Mouse (Mus musculus): ENCODE data around the gene Tmem110. TPM values are rescaled to one million over a fixed set of nuclear protein-coding genes. Genes with fewer than 3 reads are reported as not detected.

The Tmem110 gene
- polyA plus RNA-seq, 1 experiment from 2014 or later = 18.7 TPM

GRCm38 (mm10) chr14:30880251-30880650 lies 54.9 kb downstream of the Tmem110 start:
- no peaks in the 10 kb centered on the region for H3K4me1 ChIP-seq (ENCODE audit: control insufficient read depth, insufficient read depth, low read length)
- no peak for DNase-seq
- H3K27me3 ChIP-seq (ENCODE audit: control insufficient read depth, insufficient read depth, low read length) = no peaks in the 10 kb centered on the region
- no peak overlapping the region for H3K9ac ChIP-seq (replicated peaks; ENCODE audit: low read length)
- WGBS = 75% methylated on average over 8 of the region's 8 CpGs
- no peak overlapping the region for H3K4me2 ChIP-seq (ENCODE audit: low read length)
- no peak for ATAC-seq (ENCODE audit: low FRiP score, low TSS enrichment)
- no peak overlapping the region for H3K4me3 ChIP-seq (replicated peaks; ENCODE audit: low read depth, low read length)
- H3K36me3 ChIP-seq (ENCODE audit: control insufficient read depth, insufficient read depth, low read length) = peaks cover 10% of the 10 kb centered on the region
- no peaks in the 10 kb centered on the region for H3K9me3 ChIP-seq (ENCODE audit: control insufficient read depth, low read length)
- H3K27ac ChIP-seq (replicated peaks; ENCODE audit: low read depth, low read length) = no peak overlapping the region

- DNase-seq (peak; percentile 48), ATAC-seq (ENCODE audit: low FRiP score, low TSS enrichment) (no peak)
- Histone ChIP-seq H3K27me3 (ENCODE audit: control insufficient read depth, insufficient read depth, low read length) (no peaks in the 10 kb centered on the region), H3K4me1 (ENCODE audit: control insufficient read depth, insufficient read depth, low read length) (no peaks in the 10 kb centered on the region), H3K27ac (replicated peaks; ENCODE audit: low read depth, low read length) (no peak overlapping the region), H3K4me2 (ENCODE audit: low read length) (no peak overlapping the region), H3K36me3 (ENCODE audit: control insufficient read depth, insufficient read depth, low read length) (0 out of 2 replicates have a peak, but pooled peaks cover 3% of the 10 kb centered on the region), H3K9me3 (ENCODE audit: control insufficient read depth, low read length) (no peaks in the 10 kb centered on the region), H3K9ac (replicated peaks; ENCODE audit: low read length) (no peak overlapping the region), H3K4me3 (replicated peaks; ENCODE audit: low read depth, low read length) (no peak overlapping the region)
- WGBS = 87% methylated on average over 17 of the region's 17 CpGs
Measured at GRCm38 (mm10) chr14:30880811-30881717, 55.7 kb downstream of the Tmem110 start.

- 93% methylated on average over 3 of the region's 3 CpGs for WGBS
- no peaks in the 10 kb centered on the region for H3K27me3 ChIP-seq (ENCODE audit: control insufficient read depth, insufficient read depth, low read length)
- DNase-seq = no peak
Measured at GRCm38 (mm10) chr14:30881718-30882108, 56.3 kb downstream of the Tmem110 start.

GRCm38 (mm10) chr14:30885298-30885697 lies 59.9 kb downstream of the Tmem110 start:
- H3K27ac ChIP-seq (replicated peaks; ENCODE audit: low read depth, low read length) = no peak overlapping the region
- no peaks in the 10 kb centered on the region for H3K9me3 ChIP-seq (ENCODE audit: control insufficient read depth, low read length)
- no peak overlapping the region for H3K4me3 ChIP-seq (replicated peaks; ENCODE audit: low read depth, low read length)
- H3K9ac ChIP-seq (replicated peaks; ENCODE audit: low read length) = no peak overlapping the region
- no peaks in the 10 kb centered on the region for H3K27me3 ChIP-seq (ENCODE audit: control insufficient read depth, insufficient read depth, low read length)
- no peaks in the 10 kb centered on the region for H3K36me3 ChIP-seq (ENCODE audit: control insufficient read depth, insufficient read depth, low read length)
- no peak overlapping the region for H3K4me2 ChIP-seq (ENCODE audit: low read length)
- DNase-seq (no peak), ATAC-seq (ENCODE audit: low FRiP score, low TSS enrichment) (no peak)
- no peaks in the 10 kb centered on the region for H3K4me1 ChIP-seq (ENCODE audit: control insufficient read depth, insufficient read depth, low read length)
- WGBS = 9% methylated on average over 3 of the region's 3 CpGs

More at GRCm38 (mm10) chr14:30881718-30882108, 56.3 kb downstream of the Tmem110 start:
- Histone ChIP-seq H3K4me1 (ENCODE audit: control insufficient read depth, insufficient read depth, low read length) (no peaks in the 10 kb centered on the region), H3K4me3 (replicated peaks; ENCODE audit: low read depth, low read length) (no peak overlapping the region), H3K36me3 (ENCODE audit: control insufficient read depth, insufficient read depth, low read length) (0 out of 2 replicates have a peak, but pooled peaks cover 3% of the 10 kb centered on the region), H3K4me2 (ENCODE audit: low read length) (no peak overlapping the region), H3K9ac (replicated peaks; ENCODE audit: low read length) (no peak overlapping the region), H3K27ac (replicated peaks; ENCODE audit: low read depth, low read length) (no peak overlapping the region), H3K9me3 (ENCODE audit: control insufficient read depth, low read length) (no peaks in the 10 kb centered on the region)
- no peak for ATAC-seq (ENCODE audit: low FRiP score, low TSS enrichment)

GRCm38 (mm10) chr14:30886204-30886603 lies 60.8 kb downstream of the Tmem110 start, which contains the start of gene Itih4:
Itih4 (plus strand) TSS chr14:30886476.
- Histone ChIP-seq H3K9me3 (ENCODE audit: control insufficient read depth, low read length) (no peaks in the 10 kb centered on the region), H3K4me2 (ENCODE audit: low read length) (no peak within 1 kb of the TSS), H3K4me3 (replicated peaks; ENCODE audit: low read depth, low read length) (no peak within 1 kb of the TSS), H3K36me3 (ENCODE audit: control insufficient read depth, insufficient read depth, low read length) (no peaks in the 10 kb centered on the region), H3K9ac (replicated peaks; ENCODE audit: low read length) (no peak within 1 kb of the TSS), H3K4me1 (ENCODE audit: control insufficient read depth, insufficient read depth, low read length) (no peaks in the 10 kb centered on the region), H3K27me3 (ENCODE audit: control insufficient read depth, insufficient read depth, low read length) (no peaks in the 10 kb centered on the region), H3K27ac (replicated peaks; ENCODE audit: low read depth, low read length) (no peak within 1 kb of the TSS)
- 93% methylated on average over 3 of the region's 3 CpGs for WGBS
- ATAC-seq (ENCODE audit: low FRiP score, low TSS enrichment) (no peak), DNase-seq (no peak)

GRCm38 (mm10) chr14:30888271-30888732 lies 62.9 kb downstream of the Tmem110 start:
- no peaks in the 10 kb centered on the region for H3K4me1 ChIP-seq (ENCODE audit: control insufficient read depth, insufficient read depth, low read length)
- no peak overlapping the region for H3K4me2 ChIP-seq (ENCODE audit: low read length)
- ATAC-seq (ENCODE audit: low FRiP score, low TSS enrichment) (no peak), DNase-seq (peak; percentile 25)
- 20% methylated on average over 9 of the region's 9 CpGs for WGBS
- H3K9ac ChIP-seq (replicated peaks; ENCODE audit: low read length) = no peak overlapping the region
- H3K4me3 ChIP-seq (replicated peaks; ENCODE audit: low read depth, low read length) = no peak overlapping the region
- no peaks in the 10 kb centered on the region for H3K27me3 ChIP-seq (ENCODE audit: control insufficient read depth, insufficient read depth, low read length)
- no peaks in the 10 kb centered on the region for H3K36me3 ChIP-seq (ENCODE audit: control insufficient read depth, insufficient read depth, low read length)
- no peaks in the 10 kb centered on the region for H3K9me3 ChIP-seq (ENCODE audit: control insufficient read depth, low read length)
- no peak overlapping the region for H3K27ac ChIP-seq (replicated peaks; ENCODE audit: low read depth, low read length)

GRCm38 (mm10) chr14:30899972-30900371 lies 74.6 kb downstream of the Tmem110 start:
- Histone ChIP-seq H3K27ac (replicated peaks; ENCODE audit: low read depth, low read length) (no peak overlapping the region), H3K9ac (replicated peaks; ENCODE audit: low read length) (no peak overlapping the region), H3K4me3 (replicated peaks; ENCODE audit: low read depth, low read length) (no peak overlapping the region), H3K4me1 (ENCODE audit: control insufficient read depth, insufficient read depth, low read length) (no peaks in the 10 kb centered on the region), H3K9me3 (ENCODE audit: control insufficient read depth, low read length) (no peaks in the 10 kb centered on the region; the same call in 1 of the 2 replicates), H3K27me3 (ENCODE audit: control insufficient read depth, insufficient read depth, low read length) (no peaks in the 10 kb centered on the region), H3K36me3 (ENCODE audit: control insufficient read depth, insufficient read depth, low read length) (no peaks in the 10 kb centered on the region), H3K4me2 (ENCODE audit: low read length) (no peak overlapping the region)
- DNase-seq (peak; percentile 17), ATAC-seq (ENCODE audit: low FRiP score, low TSS enrichment) (no peak)
- 12% methylated on average over 3 of the region's 3 CpGs for WGBS

GRCm38 (mm10) chr14:30902628-30903027 lies 77.2 kb downstream of the Tmem110 start:
- no peak for ATAC-seq (ENCODE audit: low FRiP score, low TSS enrichment)
- WGBS = 93% methylated on average over 5 of the region's 5 CpGs
- H3K4me1 ChIP-seq (ENCODE audit: control insufficient read depth, insufficient read depth, low read length) = no peaks in the 10 kb centered on the region

GRCm38 (mm10) chr14:30903036-30903435 lies 77.6 kb downstream of the Tmem110 start:
- no peaks in the 10 kb centered on the region; the same call in 1 of the 2 replicates for H3K9me3 ChIP-seq (ENCODE audit: control insufficient read depth, low read length)
- H3K27me3 ChIP-seq (ENCODE audit: control insufficient read depth, insufficient read depth, low read length) = no peaks in the 10 kb centered on the region
- H3K4me3 ChIP-seq (replicated peaks; ENCODE audit: low read depth, low read length) = no peak overlapping the region
- no peak overlapping the region for H3K4me2 ChIP-seq (ENCODE audit: low read length)
- no peaks in the 10 kb centered on the region for H3K4me1 ChIP-seq (ENCODE audit: control insufficient read depth, insufficient read depth, low read length)
- WGBS = 71% methylated on average over 3 of the region's 3 CpGs
- no peak for ATAC-seq (ENCODE audit: low FRiP score, low TSS enrichment)
- no peaks in the 10 kb centered on the region for H3K36me3 ChIP-seq (ENCODE audit: control insufficient read depth, insufficient read depth, low read length)
- H3K27ac ChIP-seq (replicated peaks; ENCODE audit: low read depth, low read length) = no peak overlapping the region
- H3K9ac ChIP-seq (replicated peaks; ENCODE audit: low read length) = no peak overlapping the region
- no peak for DNase-seq

More at GRCm38 (mm10) chr14:30902628-30903027, 77.2 kb downstream of the Tmem110 start:
- Histone ChIP-seq H3K9me3 (ENCODE audit: control insufficient read depth, low read length) (no peaks in the 10 kb centered on the region; the same call in 1 of the 2 replicates), H3K36me3 (ENCODE audit: control insufficient read depth, insufficient read depth, low read length) (no peaks in the 10 kb centered on the region), H3K4me2 (ENCODE audit: low read length) (no peak overlapping the region), H3K9ac (replicated peaks; ENCODE audit: low read length) (no peak overlapping the region), H3K4me3 (replicated peaks; ENCODE audit: low read depth, low read length) (no peak overlapping the region), H3K27ac (replicated peaks; ENCODE audit: low read depth, low read length) (no peak overlapping the region), H3K27me3 (ENCODE audit: control insufficient read depth, insufficient read depth, low read length) (no peaks in the 10 kb centered on the region)
- DNase-seq = no peak
